Mouse (Mus musculus): ENCODE results near the gene Spcs2. TPM values are rescaled to one million over a fixed set of nuclear protein-coding genes. Genes with fewer than 3 reads are reported as not detected.
A peak's percentile ranks its signal among the peaks of the same experiment; 100 is the strongest.

Spcs2 gene
- total and polyA plus RNA-seq, 3 experiments = 203 to 272 (median 232) TPM

DNA sequence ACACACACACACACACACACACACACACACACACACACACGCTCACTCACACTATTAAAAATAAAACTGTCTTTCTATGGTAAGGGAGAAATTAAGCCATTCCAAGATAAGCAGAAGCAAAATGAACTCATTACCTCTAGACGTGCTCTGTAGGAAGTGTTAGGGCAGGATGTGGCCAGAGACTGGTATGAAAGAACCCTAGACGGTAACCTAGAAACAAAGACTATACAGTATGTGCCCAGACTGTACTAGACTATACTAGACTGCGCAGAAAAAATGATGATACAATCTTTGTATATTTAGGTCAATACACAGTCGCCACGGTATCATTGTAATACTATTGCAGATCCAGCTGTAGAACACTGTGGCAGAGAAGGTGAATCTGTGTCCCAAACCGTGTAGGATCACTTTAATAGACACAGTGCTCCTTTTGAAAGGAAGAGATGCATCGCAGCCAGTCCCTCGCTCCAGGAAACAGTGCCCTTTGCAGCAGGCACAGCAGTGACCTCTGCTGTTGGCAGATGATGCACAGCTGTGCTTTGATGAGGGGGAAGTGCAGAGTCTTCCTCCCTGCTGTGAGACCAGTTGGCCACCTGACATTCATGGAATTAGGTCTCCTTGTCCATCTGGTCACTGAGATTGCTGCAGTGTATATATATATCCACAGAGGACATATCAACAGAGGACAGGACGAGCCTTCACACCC, 26.1 kb upstream of the Spcs2 start:
- H3K36me3 ChIP-seq (replicated peaks in 1 of 2; ENCODE audit: control insufficient read depth in 1 of 2, insufficient read depth in 1 of 2, low read length in 1 of 2) = no peaks in the 10 kb centered on the region
- dilution Hi-C loops (cut with MboI; ENCODE audit: extremely low pct_ligation_motif_present, extremely low pct_unique_long_range_greater_than_20kb, low sequenced_read_pairs) = no loop called here
- no peak overlapping the region for H3K4me2 ChIP-seq (ENCODE audit: insufficient read depth, low read depth, poor library complexity, severe bottlenecking)
- H3K9me3 ChIP-seq (replicated peaks; ENCODE audit: low read length) = no peaks in the 10 kb centered on the region
- in situ Hi-C loops (cut with MboI; ENCODE audit: low pct_ligation_motif_present, low pct_unique_long_range_greater_than_20kb, low sequenced_read_pairs) = no loop called here
- TF ChIP-seq GABPA (IDR thresholded peaks at IDR 0.05; ENCODE audit: insufficient replicate concordance, low read depth, low read length) = no peak
- TF ChIP-seq MAZ (IDR thresholded peaks at IDR 0.05; ENCODE audit: low read depth, low read length) = 0 out of 2 replicates have a peak, but pooled peaks have one; percentile 37
- no peak for TF ChIP-seq TCF12 (IDR thresholded peaks at IDR 0.05; ENCODE audit: low read depth, low read length)
- no peak for TF ChIP-seq JUND (conservative IDR thresholded peaks at IDR 0.05; ENCODE audit: low read depth, low read length)
- peak; percentile 49 for TF ChIP-seq SMC3 (IDR thresholded peaks at IDR 0.05; ENCODE audit: low read depth, low read length)
- no peak for TF ChIP-seq ETS1 (conservative IDR thresholded peaks at IDR 0.05; ENCODE audit: low read depth, low read length)
- no peak for TF ChIP-seq RCOR1 (conservative IDR thresholded peaks at IDR 0.05; ENCODE audit: low read depth, low read length)
- 0 out of 2 replicates have a peak, but pooled peaks have one; percentile 32 for TF ChIP-seq IRF4 (IDR thresholded peaks at IDR 0.05; ENCODE audit: low read depth, low read length)
- TF ChIP-seq ELF1 (IDR thresholded peaks at IDR 0.05; ENCODE audit: low read depth, low read length) = peak; percentile 61
- TF ChIP-seq CTCF (conservative IDR thresholded peaks at IDR 0.05 in 1 of 2, IDR thresholded peaks at IDR 0.05 in 1 of 2; ENCODE audit: low read depth in 2 of 2, low read length in 2 of 2) = peak; percentile 7 to 69; a peak in 2 of 4 replicates
- TF ChIP-seq SIN3A (IDR thresholded peaks at IDR 0.05; ENCODE audit: low read length) = 0 out of 2 replicates have a peak, but pooled peaks have one; percentile 26
- no peak for TF ChIP-seq CHD2 (IDR thresholded peaks at IDR 0.05; ENCODE audit: low read length)
- TF ChIP-seq MAX (IDR thresholded peaks at IDR 0.05; ENCODE audit: low read length) = peak; percentile 14; the same call in 1 of the 2 replicates
- no peak for TF ChIP-seq POLR2A (IDR thresholded peaks at IDR 0.05; ENCODE audit: low read depth, low read length)
- TF ChIP-seq USF2 (conservative IDR thresholded peaks at IDR 0.05; ENCODE audit: low read depth, low read length) = no peak
- peak; percentile 59 for TF ChIP-seq RAD21 (IDR thresholded peaks at IDR 0.05; ENCODE audit: low read depth, low read length)
- peaks cover 0 to 7% of the 10 kb centered on the region in 2 experiments; a peak in 2 of 4 replicates for H3K4me1 ChIP-seq (ENCODE audit: control insufficient read depth in 1 of 2, insufficient read depth in 2 of 2)
- no peak overlapping the region for H3K9ac ChIP-seq (ENCODE audit: insufficient read depth, low read depth)
- H3K79me2 ChIP-seq (replicated peaks; ENCODE audit: control insufficient read depth, extremely low read depth, insufficient read depth, poor library complexity, severe bottlenecking) = no peaks in the 10 kb centered on the region
- peak; percentile 39 for DNase-seq (ENCODE audit: extremely low read depth)
- no peak overlapping the region for H3K4me3 ChIP-seq (replicated peaks in 1 of 3; ENCODE audit: low read depth in 2 of 3, low read length in 2 of 3, poor library complexity in 1 of 3)
- no peak overlapping the region for H3K27ac ChIP-seq (ENCODE audit: insufficient read depth, low read depth)
- no peaks in the 10 kb centered on the region for H3K27me3 ChIP-seq (replicated peaks)

DNA sequence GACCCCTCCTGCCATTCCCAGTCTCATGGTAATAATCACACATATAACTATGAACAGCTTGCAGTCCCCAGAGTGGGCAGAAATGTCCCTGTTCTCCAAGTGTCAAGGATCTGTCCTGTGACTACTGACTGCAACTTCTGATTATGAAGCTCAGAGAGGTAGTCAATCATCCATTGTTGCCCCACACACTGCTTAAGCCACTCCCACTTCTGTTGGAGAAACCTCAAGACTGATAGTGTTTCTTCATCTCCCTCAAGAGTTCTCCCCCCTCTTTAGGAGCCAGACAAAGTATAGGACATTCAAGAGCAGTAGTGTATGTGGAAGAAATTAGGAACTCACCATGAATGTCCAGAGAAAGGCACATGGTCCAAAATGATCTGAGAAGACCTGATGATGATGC, 24.5 kb upstream of the Spcs2 start:
- dilution Hi-C loops (cut with MboI; ENCODE audit: extremely low pct_ligation_motif_present, extremely low pct_unique_long_range_greater_than_20kb, low sequenced_read_pairs) (no loop called here), in situ Hi-C loops (cut with MboI; ENCODE audit: low pct_ligation_motif_present, low pct_unique_long_range_greater_than_20kb, low sequenced_read_pairs) (no loop called here)
- Histone ChIP-seq H3K9me3 (replicated peaks; ENCODE audit: low read length) (no peaks in the 10 kb centered on the region), H3K4me1 (ENCODE audit: control insufficient read depth in 1 of 2, insufficient read depth in 2 of 2) (peaks cover 4 to 16% of the 10 kb centered on the region in 2 experiments; a peak in 3 of 4 replicates), H3K79me2 (replicated peaks; ENCODE audit: control insufficient read depth, extremely low read depth, insufficient read depth, poor library complexity, severe bottlenecking) (no peaks in the 10 kb centered on the region), H3K4me2 (ENCODE audit: insufficient read depth, low read depth, poor library complexity, severe bottlenecking) (no peak overlapping the region), H3K27ac (ENCODE audit: insufficient read depth, low read depth) (no peak overlapping the region), H3K9ac (ENCODE audit: insufficient read depth, low read depth) (no peak overlapping the region), H3K36me3 (replicated peaks in 1 of 2; ENCODE audit: control insufficient read depth in 1 of 2, insufficient read depth in 1 of 2, low read length in 1 of 2) (no peaks in the 10 kb centered on the region), H3K4me3 (replicated peaks in 1 of 3; ENCODE audit: low read depth in 2 of 3, low read length in 2 of 3, poor library complexity in 1 of 3) (no peak overlapping the region), H3K27me3 (replicated peaks) (no peaks in the 10 kb centered on the region)
- DNase-seq (ENCODE audit: extremely low read depth) = no peak
- TF ChIP-seq CHD2 (IDR thresholded peaks at IDR 0.05; ENCODE audit: low read length) (no peak), BHLHE40 (IDR thresholded peaks at IDR 0.05; ENCODE audit: low read depth, low read length) (no peak), USF2 (conservative IDR thresholded peaks at IDR 0.05; ENCODE audit: low read depth, low read length) (no peak), USF1 (IDR thresholded peaks at IDR 0.05; ENCODE audit: low read depth, low read length) (no peak), RAD21 (IDR thresholded peaks at IDR 0.05; ENCODE audit: low read depth, low read length) (no peak), KAT2A (IDR thresholded peaks at IDR 0.05; ENCODE audit: insufficient replicate concordance, low read length) (no peak), ZMIZ1 (IDR thresholded peaks at IDR 0.05; ENCODE audit: low read depth, low read length) (no peak), CHD1 (IDR thresholded peaks at IDR 0.05; ENCODE audit: low read depth, low read length) (no peak), MAZ (IDR thresholded peaks at IDR 0.05; ENCODE audit: low read depth, low read length) (no peak), SIN3A (IDR thresholded peaks at IDR 0.05; ENCODE audit: low read length) (no peak), MEF2A (IDR thresholded peaks at IDR 0.05; ENCODE audit: borderline replicate concordance, low read depth, low read length) (no peak), UBTF (IDR thresholded peaks at IDR 0.05; ENCODE audit: low read depth, low read length) (no peak), JUN (IDR thresholded peaks at IDR 0.05; ENCODE audit: insufficient read depth, low read depth, low read length) (no peak), PAX5 (IDR thresholded peaks at IDR 0.05; ENCODE audit: low read length) (no peak), JUND (conservative IDR thresholded peaks at IDR 0.05; ENCODE audit: low read depth, low read length) (no peak), MXI1 (IDR thresholded peaks at IDR 0.05; ENCODE audit: low read depth, low read length) (no peak), ETS1 (conservative IDR thresholded peaks at IDR 0.05; ENCODE audit: low read depth, low read length) (no peak), EP300 (IDR thresholded peaks at IDR 0.05; ENCODE audit: low read length) (no peak)
